10 mouse cellular contexts compared by ENCODE assay signal in genomic region chr13:112835113-112835512, GRCm38 (mm10). TPM values are rescaled to one million over a fixed set of nuclear protein-coding genes. Genes with fewer than 3 reads are reported as not detected.
DNase-seq lines count a peak whose midpoint lies in the region; ATAC-seq and TF ChIP-seq lines count a peak whose summit lies in the region.
"Had no signal": no experiment of that assay in that cellular context is flagged by ENCODE, and none has a peak within 500 bp of the region (broad histone marks: within the 10 kb centered on the region; RNA-seq: fewer than 3 reads in every experiment).

No protein-coding gene starts in this region.

- no peak for ATAC-seq in heart, embryonic 13.5 days (ENCODE audit: extremely low read depth, insufficient number of reproducible peaks, low FRiP score, low TSS enrichment)

- peak overlapping the region; percentile 65; the same call in 1 of the 2 replicates for H3K9ac ChIP-seq in heart, embryonic 13.5 days
- H3K9ac ChIP-seq: embryonic facial prominence, embryonic 12.5 days had no signal

- H3K4me2 ChIP-seq in heart, embryonic 13.5 days, result peak overlapping the region; percentile 59
- H3K4me2 ChIP-seq: embryonic facial prominence, embryonic 12.5 days had no signal

- peak; percentile 89 for DNase-seq in heart, adult 11 months
- no peak for DNase-seq in heart, adult 9 months (ENCODE audit: low spot score in 2 of 2)
- DNase-seq in cerebellum, postnatal 14 days, result peak; percentile 48 to 56
- DNase-seq in lung, postnatal 14 days, result peak; percentile 13
- no peak for DNase-seq in thymus, adult 2 months
- no peak for DNase-seq in thymus, postnatal 36 days
- no peak for DNase-seq in kidney, adult 8-10 months

- H3K27ac ChIP-seq in heart, embryonic 13.5 days (replicated peaks), result peak overlapping the region; percentile 61
- H3K27ac ChIP-seq in thymus, adult 2 months (ENCODE audit: control insufficient read depth, insufficient read depth, low read length), result no peak overlapping the region
- H3K27ac ChIP-seq: embryonic facial prominence, embryonic 12.5 days had no signal

- TF ChIP-seq POLR2A in thymus, adult 2 months (IDR thresholded peaks at IDR 0.05; ENCODE audit: control insufficient read depth, extremely low read depth, insufficient read depth, low read length, poor library complexity), result no peak

- H3K4me1 ChIP-seq in heart, embryonic 13.5 days, result peaks cover 16% of the 10 kb centered on the region; the same call in 1 of the 2 replicates
- no peaks in the 10 kb centered on the region for H3K4me1 ChIP-seq in thymus, adult 2 months (replicated peaks; ENCODE audit: control insufficient read depth, insufficient read depth, low read length)

- no peaks in the 10 kb centered on the region for H3K9me3 ChIP-seq in heart, embryonic 13.5 days
- H3K9me3 ChIP-seq: embryonic facial prominence, embryonic 12.5 days had no signal

- no peaks in the 10 kb centered on the region for H3K36me3 ChIP-seq in heart, embryonic 13.5 days
- H3K36me3 ChIP-seq in thymus, adult 2 months (ENCODE audit: control insufficient read depth, insufficient read depth, low read length), result no peaks in the 10 kb centered on the region
- H3K36me3 ChIP-seq: embryonic facial prominence, embryonic 12.5 days had no signal

- 31% methylated on average over 12 of the region's 12 CpGs for WGBS in heart, embryonic 13.5 days
- WGBS in thymus, adult 2 months, result 91% methylated on average over 12 of the region's 12 CpGs

- no peaks in the 10 kb centered on the region for H3K27me3 ChIP-seq in heart, embryonic 13.5 days (replicated peaks)
- no peaks in the 10 kb centered on the region for H3K27me3 ChIP-seq in thymus, adult 2 months (ENCODE audit: control insufficient read depth, insufficient read depth, low read length)
- H3K27me3 ChIP-seq: CH12.LX; embryonic facial prominence, embryonic 12.5 days had no signal

- TF ChIP-seq CTCF in thymus, adult 2 months (IDR thresholded peaks at IDR 0.05; ENCODE audit: borderline replicate concordance, control insufficient read depth, extremely low read depth, insufficient read depth, low read length, poor library complexity), result no peak

- peak overlapping the region; percentile 30 for H3K4me3 ChIP-seq in heart, embryonic 13.5 days
- H3K4me3 ChIP-seq in thymus, adult 2 months (ENCODE audit: control insufficient read depth, insufficient read depth, low read length), result no peak overlapping the region
- H3K4me3 ChIP-seq: embryonic facial prominence, embryonic 12.5 days had no signal

RNA-seq across cellular contexts. Expression of gene Plpp1, which starts 34.5 kb away (rescaled TPM):
- 49.9 and 54.1 TPM in 2 replicates for polyA plus RNA-seq in heart, embryonic 13.5 days (2015; fragmentation: Nextera tagmentation; extraction: Ambion mirVana)
- polyA plus RNA-seq in thymus, adult 2 months (2012; rRNA removed), result 10.4 and 13.5 TPM in 2 replicates

Comparison
In these comparisons a context has a peak if more than half of its experiments do, and no peak if none do; other contexts are left out.
1. DNase-seq: peak in heart, adult 11 months (single experiment), cerebellum, postnatal 14 days (2 of 2) and lung, postnatal 14 days (single experiment); none in heart, adult 9 months (0 of 2), thymus, adult 2 months (single experiment), thymus, postnatal 36 days (0 of 2) and kidney, adult 8-10 months (0 of 2).